Mouse (Mus musculus): ENCODE results near the gene Elovl6.

Gene Elovl6

DNA sequence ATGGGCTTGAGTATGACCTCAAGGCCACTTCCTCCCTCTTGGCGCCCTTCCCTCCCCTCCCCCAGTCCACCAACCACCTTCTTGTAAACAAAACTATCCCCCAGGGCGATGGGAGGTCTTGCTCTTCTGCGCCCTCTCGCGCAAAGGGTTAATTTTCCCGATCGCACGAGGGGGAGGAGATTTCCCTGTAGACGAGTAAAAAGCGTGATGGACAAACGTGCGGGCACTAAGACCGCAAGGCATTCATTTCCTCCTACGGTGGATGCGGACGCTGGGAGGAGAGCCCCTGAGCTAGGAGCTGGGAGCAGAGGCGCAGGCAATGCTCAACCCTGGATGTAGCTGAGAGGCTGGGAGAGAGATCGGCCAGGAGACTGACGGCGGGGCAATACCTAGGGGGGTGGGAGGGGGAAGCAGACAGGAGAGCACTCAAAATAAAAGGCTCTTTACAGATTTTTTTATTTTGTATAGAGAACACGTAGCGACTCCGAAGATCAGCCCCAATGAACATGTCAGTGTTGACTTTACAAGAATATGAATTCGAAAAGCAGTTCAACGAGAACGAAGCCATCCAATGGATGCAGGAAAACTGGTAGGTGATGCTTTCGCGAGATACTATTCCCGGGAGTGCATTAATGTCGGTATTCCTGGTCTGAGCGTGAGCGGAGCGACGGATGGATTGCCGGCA lies at the start of gene Elovl6:
Gene Elovl6 (plus strand): TSS at position 176 of the 685 bp plus-strand sequence.
- peak; percentile 78 to 86 for DNase-seq (ENCODE audit: low spot score in 2 of 2)

DNA sequence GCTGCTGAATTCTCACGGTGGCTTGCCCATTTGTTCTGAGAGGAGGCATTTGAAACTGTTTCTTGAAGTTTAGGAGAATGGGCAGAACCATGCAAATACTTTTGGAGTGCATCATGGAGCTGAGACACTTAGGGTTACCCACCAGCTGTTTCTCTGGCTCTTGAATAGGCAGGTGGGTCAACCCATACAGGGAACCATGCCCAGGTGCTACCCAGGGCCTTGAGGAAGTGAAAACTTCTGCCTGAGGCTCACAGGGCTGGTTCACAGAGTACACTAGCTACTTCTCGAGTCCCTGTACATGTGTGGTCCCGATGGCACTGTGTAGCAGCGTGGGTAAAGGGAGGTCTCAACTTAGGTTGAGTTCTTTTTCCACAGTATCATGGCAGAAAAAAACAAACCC lies 43.4 kb upstream of the Elovl6 start:
- no peak for DNase-seq (ENCODE audit: low spot score in 2 of 2)

DNA sequence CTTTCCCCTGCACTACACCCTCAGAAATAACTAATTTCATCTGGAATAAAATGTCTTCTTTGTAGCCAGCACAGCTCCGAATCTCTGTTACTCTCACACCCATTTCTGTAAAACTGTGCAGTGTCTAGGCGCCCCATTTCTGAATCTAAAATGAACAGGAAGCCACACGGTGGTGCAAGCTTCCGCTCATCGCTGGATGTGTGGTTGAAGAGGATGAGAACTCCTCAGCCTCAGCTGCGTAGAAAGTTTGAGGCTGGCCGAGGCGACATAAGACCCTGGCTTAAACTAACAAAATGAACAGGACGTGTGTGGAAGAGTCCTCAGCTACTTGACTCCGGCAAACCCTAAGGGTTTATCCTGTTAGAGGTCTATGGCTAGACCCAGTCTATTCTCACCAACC lies 38.0 kb upstream of the Elovl6 start:
- DNase-seq (ENCODE audit: low spot score in 2 of 2): no peak

DNA sequence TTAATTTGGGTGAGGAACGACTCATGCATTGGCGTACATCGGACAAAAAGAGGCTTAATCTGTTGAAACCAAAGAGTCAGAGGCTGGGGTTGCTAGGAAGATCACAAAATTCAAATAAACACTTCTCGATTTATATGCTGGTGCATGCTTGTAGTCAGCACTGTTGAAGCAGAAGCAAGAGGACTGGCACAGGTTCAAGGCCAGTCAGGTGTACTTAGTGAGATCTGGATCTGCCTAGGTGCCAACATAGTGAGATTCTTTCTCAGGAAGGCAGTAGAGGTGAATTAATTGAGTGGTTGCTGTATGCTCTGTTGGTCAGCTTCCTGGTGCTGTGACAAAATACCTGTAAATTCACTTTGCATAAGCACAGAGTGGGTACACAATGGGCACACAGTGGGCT lies 37.4 kb upstream of the Elovl6 start:
- no peak for DNase-seq (ENCODE audit: low spot score in 2 of 2)

DNA sequence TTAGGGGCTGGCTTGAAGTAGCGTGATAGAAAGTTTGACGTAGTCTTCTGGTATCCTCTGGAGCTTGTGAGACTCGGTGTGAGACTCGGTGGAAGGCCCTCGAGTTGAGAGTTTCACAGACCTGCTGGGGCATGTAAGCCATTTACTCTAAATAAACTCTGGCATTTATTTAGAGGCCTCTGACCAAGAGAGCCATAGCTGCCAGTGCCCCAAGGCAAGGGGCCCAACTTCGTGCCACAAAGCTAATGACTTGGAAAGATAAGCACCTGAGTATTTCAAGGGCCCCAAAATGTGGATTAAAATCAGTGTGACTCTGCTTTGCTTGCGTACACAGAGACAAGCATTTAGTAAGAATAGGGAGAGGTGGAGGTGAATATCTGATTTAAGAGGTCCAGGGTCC lies 28.4 kb upstream of the Elovl6 start:
- DNase-seq (ENCODE audit: low spot score in 2 of 2): no peak

DNA sequence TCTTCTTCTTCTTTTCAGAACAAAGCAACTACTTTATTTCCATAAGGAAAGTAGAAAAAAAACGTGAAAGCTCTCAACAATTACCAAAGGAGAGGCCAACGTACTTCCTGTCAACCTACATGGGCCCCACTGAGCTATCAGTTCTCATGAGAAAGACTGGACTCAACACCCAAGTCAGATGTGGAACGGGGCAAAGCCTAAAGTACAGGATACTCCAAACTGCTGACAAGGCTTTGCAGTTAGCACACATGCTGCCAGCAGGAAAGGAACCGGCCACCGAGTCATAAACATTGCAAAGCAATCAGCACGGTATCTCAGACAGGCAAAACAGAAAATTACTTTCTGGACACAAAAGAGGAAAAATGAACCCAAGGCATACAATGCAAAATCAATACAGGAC lies 27.2 kb upstream of the Elovl6 start:
- DNase-seq (ENCODE audit: low spot score in 2 of 2): no peak

DNA sequence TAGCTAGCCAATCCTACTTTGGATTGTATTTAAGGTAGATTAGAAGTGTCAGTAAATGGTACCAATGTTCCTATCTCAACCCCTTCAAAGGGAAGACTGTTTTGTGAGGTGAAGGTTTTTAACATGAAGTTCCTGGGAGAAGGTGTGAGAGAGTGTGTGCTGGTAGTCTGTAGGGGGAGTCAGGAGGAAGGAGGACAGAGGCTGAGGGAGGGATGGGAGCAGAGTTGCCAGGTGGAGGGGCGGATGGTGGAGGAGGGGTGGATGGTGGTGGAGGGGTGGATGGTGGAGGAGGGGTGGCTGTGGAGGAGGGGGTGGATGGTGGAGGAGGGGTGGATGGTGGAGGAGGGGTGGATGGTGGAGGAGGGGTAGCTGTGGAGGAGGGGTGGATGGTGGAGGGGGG lies 24.4 kb upstream of the Elovl6 start:
- no peak for DNase-seq (ENCODE audit: low spot score in 2 of 2)

DNA sequence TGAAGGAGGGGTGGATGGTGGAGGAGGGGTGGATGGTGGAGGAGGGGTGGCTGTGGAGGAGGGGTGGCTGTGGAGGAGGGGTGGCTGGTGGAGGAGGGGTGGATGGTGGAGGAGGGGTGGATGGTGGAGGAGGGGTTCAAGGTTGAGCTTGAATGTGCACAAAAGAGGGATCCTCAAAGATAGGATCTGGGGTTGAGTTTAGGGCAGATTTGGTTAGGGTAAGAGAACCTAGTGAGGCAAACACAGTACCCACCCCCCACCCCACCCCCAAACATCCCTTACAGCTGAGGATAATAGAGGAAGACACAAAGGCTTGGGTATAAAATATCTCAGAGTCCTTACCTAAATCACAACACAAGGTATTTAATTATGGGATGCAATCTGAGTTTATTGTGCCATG lies 23.6 kb upstream of the Elovl6 start:
- DNase-seq (ENCODE audit: low spot score in 2 of 2): no peak

DNA sequence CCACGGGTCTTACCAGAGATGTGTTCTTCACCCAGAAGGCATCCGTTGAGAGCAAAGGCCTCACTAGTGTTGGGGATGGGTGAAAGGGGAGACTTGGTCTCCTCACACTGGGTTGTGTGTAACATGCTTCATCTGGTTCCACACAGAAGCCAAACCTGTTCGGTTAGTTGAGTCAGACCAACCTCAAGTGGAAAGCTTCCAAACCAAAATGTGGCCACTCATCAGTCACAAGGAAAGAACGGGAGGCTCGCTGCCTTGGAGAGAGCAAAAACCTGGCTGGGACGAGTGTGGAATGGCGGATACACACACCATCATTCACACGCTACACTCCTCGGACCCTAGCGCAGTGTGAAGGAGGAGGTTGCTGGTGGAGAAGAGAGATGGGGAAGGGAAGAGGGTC lies 22.4 kb upstream of the Elovl6 start:
- DNase-seq (ENCODE audit: low spot score in 2 of 2): no peak

DNA sequence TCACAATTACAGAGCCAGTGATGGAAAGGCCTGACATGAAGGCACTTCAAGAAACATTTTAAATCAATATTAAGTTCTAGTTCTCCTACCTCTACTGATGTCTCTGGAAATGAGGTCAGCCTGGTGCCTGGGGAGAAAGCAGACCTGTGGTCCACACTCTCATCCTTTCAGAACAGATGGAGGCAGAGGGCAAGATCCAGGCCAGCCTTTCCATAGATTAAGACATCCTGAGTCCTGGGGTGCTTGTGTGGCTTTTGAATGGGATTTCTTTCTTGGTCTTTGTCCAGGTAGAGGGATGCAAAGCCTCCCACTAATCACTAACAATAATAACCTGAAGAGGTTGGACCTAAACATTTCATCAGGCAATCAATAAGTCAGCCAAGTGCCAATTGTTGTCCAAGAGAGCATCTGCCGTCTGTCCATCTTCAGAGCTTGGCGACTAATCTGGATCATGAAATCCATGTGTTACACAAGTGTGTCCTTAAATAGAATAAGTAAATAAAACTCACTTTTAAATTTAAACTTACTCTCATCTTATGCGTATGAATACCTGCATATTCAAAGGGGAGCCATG lies 16.2 kb upstream of the Elovl6 start:
- DNase-seq (ENCODE audit: low spot score in 2 of 2): no peak

DNA sequence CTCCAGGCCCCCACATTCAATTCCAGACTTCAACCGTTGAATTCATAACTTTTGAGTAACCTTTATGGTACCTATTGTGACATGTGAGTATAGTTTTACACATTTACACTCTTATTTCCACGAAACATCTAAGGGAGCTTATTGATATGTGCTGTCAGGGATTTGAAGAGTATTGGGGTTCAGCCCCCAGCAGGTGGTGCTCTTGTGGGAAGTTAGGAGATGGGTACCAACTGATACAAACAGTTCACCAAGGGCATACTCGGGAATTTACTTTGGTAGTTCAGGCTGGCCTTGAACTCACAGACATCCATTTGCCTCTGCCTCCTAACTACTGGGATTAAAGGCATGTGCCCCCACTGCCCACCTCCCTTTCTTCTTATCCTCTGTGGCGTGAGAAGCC lies 11.7 kb upstream of the Elovl6 start:
- no peak for DNase-seq (ENCODE audit: low spot score in 2 of 2)

DNA sequence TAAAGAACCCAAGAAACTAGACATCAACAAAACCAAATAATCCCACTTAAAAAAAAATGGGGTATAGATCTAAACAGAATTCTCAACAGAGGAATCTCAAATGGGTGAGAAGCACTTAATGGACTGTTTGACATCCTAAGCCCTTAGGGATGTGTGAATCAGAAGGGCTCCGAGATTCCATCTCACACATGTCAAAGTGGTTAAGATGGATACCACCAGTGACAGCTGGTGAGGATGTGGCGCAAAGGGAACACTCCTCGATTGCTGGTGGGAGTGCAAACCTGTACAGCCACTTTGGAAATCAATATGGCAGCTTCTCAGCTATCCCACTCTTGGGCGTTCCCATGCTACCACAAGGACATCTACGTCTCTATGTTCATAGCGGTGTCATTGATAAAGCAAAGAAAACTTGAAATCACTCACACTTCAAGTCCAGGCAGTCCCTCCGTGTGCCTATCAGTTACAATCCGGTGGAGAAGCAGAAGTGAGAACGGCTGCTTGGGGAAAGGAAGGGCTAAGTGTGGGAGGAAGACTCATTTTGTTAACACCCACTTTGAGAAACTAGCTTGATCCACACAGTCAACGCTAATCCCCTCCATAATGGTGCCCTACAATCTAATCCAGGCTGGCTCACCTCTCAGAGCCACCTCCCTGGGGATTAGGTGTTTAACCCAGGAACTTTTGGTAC lies 8.6 kb upstream of the Elovl6 start:
- DNase-seq (ENCODE audit: low spot score in 2 of 2): no peak

DNA sequence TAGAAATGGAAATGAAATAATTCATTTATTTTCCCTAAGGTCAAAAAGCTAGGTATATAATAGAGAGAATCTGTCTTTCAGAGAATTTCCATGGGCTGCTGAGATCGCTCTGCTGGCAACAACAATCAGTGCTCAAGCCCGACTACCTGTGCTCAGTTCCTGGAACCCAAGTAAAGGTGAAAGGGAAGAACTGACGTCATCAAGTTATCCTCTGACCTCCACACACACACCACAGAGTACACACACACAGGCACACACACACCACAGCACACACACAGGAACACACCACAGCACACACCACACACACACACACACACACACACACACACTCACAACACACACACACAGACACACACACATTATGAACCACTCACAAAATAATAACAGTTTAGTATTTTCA lies 5.1 kb upstream of the Elovl6 start:
- DNase-seq (ENCODE audit: low spot score in 2 of 2): no peak

DNA sequence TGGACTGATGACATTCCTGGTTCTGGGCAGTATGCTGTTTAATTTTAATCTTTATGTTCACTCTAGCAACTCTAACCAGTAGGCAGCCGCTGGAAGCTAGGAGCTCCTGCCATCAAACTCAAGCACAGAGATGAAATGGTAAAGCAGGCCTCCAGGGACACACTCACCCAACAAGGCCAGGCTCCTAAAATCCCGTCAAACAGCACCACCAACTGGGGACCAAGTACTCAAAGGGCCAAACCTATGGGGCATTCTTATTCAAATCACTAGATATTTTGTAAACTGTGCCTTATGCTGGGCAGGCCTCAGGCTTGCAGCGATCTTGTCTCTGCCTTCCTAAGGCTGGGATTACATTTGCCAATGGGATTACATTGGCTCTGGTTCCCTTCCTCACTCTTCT lies 2.8 kb upstream of the Elovl6 start:
- no peak for DNase-seq (ENCODE audit: low spot score in 2 of 2)

DNA sequence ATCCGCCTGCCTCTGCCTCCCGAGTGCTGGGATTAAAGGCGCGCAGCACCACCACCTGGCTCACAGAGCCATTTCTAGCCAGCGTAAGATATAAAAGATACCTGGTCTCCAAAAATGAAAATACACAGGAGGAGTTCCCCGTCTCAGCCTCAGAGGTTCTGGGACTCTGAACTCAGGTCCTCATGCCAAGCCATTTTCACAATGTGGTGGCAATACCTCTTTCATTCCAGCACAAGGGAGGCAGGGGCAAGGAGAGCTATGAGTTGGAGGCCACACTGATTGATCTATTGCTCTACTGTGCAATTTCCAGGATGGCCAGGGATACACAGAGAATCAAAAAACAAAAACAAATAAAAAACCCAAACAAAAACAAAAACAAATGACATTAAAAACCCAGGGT lies 1.7 kb upstream of the Elovl6 start:
- no peak for DNase-seq (ENCODE audit: low spot score in 2 of 2)

DNA sequence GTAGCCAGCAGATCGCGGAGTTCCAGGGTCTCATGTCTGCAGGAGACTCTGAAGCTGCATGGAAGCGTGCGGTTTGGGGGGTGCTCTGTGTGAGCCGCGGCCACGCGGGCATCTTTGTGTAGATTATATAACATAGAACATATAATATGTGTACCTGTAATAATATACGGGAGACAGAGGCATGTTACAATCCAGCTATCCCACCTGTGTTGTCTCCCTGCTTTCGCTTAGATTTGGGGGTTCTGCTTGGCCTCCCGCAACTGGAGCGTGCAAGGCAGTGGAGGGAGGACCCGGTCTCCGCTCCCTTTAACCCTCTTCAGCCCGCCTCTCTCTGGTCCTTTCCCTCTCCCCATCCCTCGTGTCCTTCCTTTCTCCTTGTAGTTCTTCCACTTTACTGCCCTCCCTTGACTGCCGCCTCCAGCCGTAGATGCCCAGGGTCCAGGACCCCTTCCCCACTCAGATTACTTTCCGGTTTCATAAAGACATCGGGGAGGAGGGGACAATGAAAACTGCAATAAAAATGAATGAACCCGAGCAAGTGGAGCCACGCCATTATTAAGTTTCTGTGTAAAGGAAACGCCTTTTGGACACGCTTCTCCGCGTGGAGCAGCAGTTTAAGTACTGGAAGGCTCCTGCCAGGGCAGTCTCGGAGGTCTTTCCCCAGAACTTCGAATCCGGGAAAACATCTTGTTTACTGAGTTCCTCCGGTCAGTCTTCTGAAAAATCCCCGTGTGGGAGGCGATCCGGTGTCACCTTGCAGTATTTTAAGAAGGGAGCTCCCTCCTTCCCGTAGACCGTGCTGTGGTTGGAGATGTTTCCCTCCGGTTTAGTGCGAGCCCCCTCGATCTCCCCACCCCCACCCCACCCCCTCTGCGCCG lies 949 bp downstream of the Elovl6 start:
- peak; percentile 68 for DNase-seq (ENCODE audit: low spot score in 2 of 2)

DNA sequence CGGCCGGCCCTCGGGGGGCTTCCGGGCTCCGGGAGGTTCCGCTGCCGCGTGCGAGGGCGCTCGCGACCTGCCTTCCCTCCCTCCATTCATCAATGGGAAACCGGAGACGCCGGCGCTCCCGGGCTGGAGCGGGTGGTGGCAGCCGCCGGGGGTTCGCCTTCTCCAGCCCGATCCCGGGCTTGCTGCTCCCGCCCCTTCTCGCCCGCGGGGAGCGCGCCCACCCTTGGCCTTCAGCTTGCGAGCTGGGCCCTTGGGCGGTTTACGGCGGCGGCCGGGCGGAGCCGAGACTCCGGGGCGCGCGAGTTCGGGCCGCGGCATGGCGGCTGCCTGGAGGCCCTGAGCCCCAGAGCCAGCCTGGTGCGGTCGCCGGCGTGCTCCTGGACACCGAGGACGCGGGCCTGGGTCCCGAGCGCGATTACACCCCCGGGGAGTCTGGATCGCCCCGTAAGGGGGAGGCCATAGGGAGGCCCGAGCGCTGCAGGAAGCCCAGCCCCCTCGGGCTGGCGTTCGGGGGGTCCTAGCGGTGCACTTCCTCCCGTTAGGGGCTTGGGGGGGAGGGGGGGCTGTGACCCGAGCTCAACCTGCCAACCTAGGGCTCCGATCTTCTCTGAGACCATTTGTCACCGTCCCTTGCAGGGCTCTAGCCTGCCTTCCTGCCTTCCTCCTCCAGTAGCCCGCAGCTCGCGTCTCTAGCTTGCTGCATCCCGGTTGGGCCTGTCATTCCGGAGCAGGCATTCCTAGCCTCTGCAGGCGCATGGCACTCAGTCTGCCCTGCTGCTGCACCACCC lies 1.8 kb downstream of the Elovl6 start:
- DNase-seq (ENCODE audit: low spot score in 2 of 2): peak; percentile 62 to 70

DNA sequence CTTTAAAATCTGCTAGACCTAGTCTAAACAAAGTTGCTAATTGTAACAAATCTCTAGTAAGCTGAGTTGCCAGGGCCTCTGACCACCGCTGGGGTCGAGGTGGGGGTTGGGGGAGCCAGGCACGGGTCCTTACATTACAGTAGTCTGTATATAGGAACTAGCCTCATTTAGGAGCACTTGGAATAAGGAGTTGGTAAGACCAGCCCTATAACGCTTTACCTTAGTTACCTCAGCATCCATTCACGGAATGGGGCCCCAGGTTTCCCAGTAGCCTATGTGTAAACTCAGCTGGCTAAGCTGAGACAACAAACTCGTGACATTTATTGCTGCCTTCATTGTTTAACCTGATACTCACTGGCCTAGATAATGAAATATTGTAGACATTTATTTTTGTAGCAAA lies 3.3 kb downstream of the Elovl6 start:
- no peak for DNase-seq (ENCODE audit: low spot score in 2 of 2)

DNA sequence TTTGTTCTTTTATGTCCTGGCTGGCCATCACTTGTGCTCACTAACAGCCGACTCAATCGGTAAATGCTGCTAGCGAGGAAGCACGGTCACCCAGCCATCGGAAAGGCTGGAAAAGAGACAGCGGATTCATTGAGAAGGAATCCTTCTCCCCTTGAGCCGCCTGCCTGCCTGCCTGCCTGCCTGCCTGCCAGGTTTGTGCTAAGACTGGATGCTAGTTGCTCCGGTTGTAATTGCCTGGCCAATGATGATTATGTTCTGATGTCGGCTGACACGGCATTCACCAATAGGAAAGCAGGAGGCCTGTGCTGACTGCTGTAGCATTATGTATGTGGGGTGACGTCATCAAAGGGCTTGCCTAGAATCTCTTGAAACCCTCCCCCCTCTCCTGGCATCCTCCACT lies 4.0 kb downstream of the Elovl6 start:
- DNase-seq (ENCODE audit: low spot score in 2 of 2): peak; percentile 94 to 96

DNA sequence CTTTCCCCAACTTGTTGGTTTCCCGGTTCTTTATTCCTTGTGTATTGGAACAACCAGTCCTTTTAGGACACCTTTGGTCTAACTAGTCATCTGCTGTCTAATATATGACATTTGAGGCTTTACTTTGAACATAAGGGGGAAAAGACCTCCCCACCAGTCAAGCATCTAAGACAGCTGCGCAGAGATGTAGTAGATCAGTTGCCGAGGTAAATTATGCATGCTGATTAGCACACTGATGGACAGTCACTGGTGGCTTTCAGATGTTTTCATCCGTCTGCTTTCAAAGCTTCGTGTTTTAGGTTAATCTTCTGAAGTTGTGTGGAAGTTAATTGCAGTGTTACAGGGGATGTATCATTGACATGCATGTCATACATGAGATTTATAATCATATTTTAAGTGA lies 5.8 kb downstream of the Elovl6 start:
- DNase-seq (ENCODE audit: low spot score in 2 of 2): no peak

DNA sequence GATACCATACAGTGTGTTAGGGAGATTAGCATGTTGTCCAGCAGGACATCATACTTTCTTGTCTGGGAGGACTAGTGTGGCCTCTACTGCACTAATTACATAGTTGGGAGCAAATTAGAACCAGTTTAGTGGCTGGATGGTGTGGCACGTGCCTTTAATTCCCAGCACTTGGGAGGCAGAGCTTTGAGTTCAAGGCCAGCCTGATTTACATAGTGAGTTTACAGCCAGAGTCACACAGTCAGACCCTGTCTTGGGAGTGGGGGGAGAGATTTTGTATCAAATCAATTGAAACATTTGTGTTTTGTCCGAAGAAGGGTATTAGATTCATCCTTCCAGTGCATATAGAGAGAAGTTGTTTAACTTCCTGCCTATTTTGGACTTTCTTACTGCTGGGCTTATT lies 8.7 kb downstream of the Elovl6 start:
- DNase-seq (ENCODE audit: low spot score in 2 of 2): no peak

DNA sequence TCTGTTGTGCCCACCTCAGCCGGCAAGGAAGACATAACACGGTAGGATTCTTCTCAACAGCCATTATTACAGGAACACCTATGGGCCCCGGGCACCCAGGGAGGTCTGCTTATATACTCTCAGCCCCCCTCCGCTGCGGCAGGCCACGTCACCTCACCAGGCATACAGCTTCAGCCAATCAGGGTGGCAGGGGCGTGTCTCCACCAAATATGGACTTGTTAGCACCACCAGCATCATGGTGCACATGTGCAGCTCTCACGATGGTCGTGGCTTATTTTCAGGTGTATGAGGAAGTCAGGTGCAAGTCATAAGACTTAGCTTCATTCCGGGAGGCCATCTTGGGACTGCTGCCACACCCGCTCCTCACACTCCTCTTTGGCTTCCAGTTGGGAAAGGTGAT lies 9.3 kb downstream of the Elovl6 start:
- no peak for DNase-seq (ENCODE audit: low spot score in 2 of 2)
